25 mouse cellular contexts compared by ENCODE assay signal in genomic region chr13:4060214-4060730, GRCm38 (mm10). TPM values are rescaled to one million over a fixed set of nuclear protein-coding genes. Genes with fewer than 3 reads are reported as not detected.
A peak's percentile ranks its signal among the peaks of the same experiment; 100 is the strongest.
DNase-seq lines count a peak whose midpoint lies in the region; ATAC-seq and TF ChIP-seq lines count a peak whose summit lies in the region.
"Had no signal": no experiment of that assay in that cellular context is flagged by ENCODE, and none has a peak within 500 bp of the region (broad histone marks: within the 10 kb centered on the region; RNA-seq: fewer than 3 reads in every experiment).

No protein-coding gene starts in this region.

- no peak for ATAC-seq in heart, embryonic 11.5 days (replicated peaks; ENCODE audit: insufficient number of reproducible peaks, low FRiP score, low TSS enrichment)
- peak; percentile 75 for ATAC-seq in intestine, embryonic 16.5 days
- ATAC-seq: forebrain, embryonic 13.5 days; hindbrain, embryonic 16.5 days; midbrain, embryonic 15.5 days had no signal

- no peaks in the 10 kb centered on the region for H3K4me1 ChIP-seq in heart, embryonic 11.5 days (ENCODE audit: control insufficient read depth, insufficient read depth, low read length)
- no peaks in the 10 kb centered on the region; the same call in 1 of the 2 replicates for H3K4me1 ChIP-seq in kidney, adult 2 months (ENCODE audit: control insufficient read depth, insufficient read depth, low read length)
- H3K4me1 ChIP-seq in intestine, embryonic 16.5 days (ENCODE audit: control insufficient read depth, insufficient read depth, low read length), result 0 out of 2 replicates have a peak, but pooled peaks cover 3% of the 10 kb centered on the region
- H3K4me1 ChIP-seq: forebrain, embryonic 13.5 days; limb, embryonic 12.5 days; liver, embryonic 15.5 days; midbrain, embryonic 15.5 days; neural tube, embryonic 15.5 days had no signal

- peak overlapping the region; percentile 12; the same call in 1 of the 2 replicates for H3K27ac ChIP-seq in heart, embryonic 11.5 days (ENCODE audit: low read depth, low read length)
- H3K27ac ChIP-seq in kidney, adult 2 months (ENCODE audit: insufficient read depth, low read depth, low read length), result peak overlapping the region; percentile 23; the same call in 1 of the 2 replicates
- H3K27ac ChIP-seq in intestine, embryonic 16.5 days (ENCODE audit: low read length), result no peak overlapping the region
- H3K27ac ChIP-seq: forebrain, embryonic 13.5 days; left cerebral cortex, adult 2 months; limb, embryonic 12.5 days; liver, embryonic 15.5 days; midbrain, embryonic 15.5 days; neural tube, embryonic 15.5 days had no signal

- no peak for TF ChIP-seq CTCF in kidney, adult 2 months (conservative IDR thresholded peaks at IDR 0.05; ENCODE audit: insufficient read depth, insufficient read length, low read depth, low read length)

- no peaks in the 10 kb centered on the region for H3K9me3 ChIP-seq in heart, embryonic 11.5 days (replicated peaks; ENCODE audit: control insufficient read depth, low read length)
- H3K9me3 ChIP-seq in intestine, embryonic 16.5 days (ENCODE audit: control insufficient read depth, low read length), result no peaks in the 10 kb centered on the region
- H3K9me3 ChIP-seq: forebrain, embryonic 13.5 days; limb, embryonic 12.5 days; liver, embryonic 15.5 days; midbrain, embryonic 15.5 days; neural tube, embryonic 15.5 days had no signal

- no peak for DNase-seq in heart, postnatal 25 days (ENCODE audit: low spot score)
- no peak for DNase-seq in kidney, adult 2 months
- no peak for DNase-seq in kidney, postnatal 25 days
- peak; percentile 27 for DNase-seq in 3T3-L1 (ENCODE audit: low read depth, low spot score)
- no peak for DNase-seq in right cerebral cortex, adult 2 months (ENCODE audit: low spot score in 2 of 2)
- DNase-seq in left cerebral cortex, postnatal 25 days (ENCODE audit: low spot score in 2 of 2), result no peak
- DNase-seq: adrenal gland, adult 2 months; cerebellum, adult 9-10 months; gastrocnemius, postnatal 14 days; kidney, adult 18-20 months; kidney, postnatal 10 days; lung, postnatal 10 days; right cerebral cortex, postnatal 25 days; thymus, postnatal 25 days had no signal

- intact Hi-C loops in heart, postnatal 25 days (cut with DNase I), result no loop called here
- intact Hi-C loops in left cerebral cortex, postnatal 25 days (cut with DNase I), result no loop called here

- no peaks in the 10 kb centered on the region for H3K27me3 ChIP-seq in heart, embryonic 11.5 days (ENCODE audit: control insufficient read depth, insufficient read depth, low read length)
- H3K27me3 ChIP-seq in kidney, adult 2 months (replicated peaks; ENCODE audit: control insufficient read depth, insufficient read depth, low read length), result no peaks in the 10 kb centered on the region
- no peaks in the 10 kb centered on the region for H3K27me3 ChIP-seq in intestine, embryonic 16.5 days (replicated peaks; ENCODE audit: control insufficient read depth, insufficient read depth, low read length)
- H3K27me3 ChIP-seq: forebrain, embryonic 13.5 days; limb, embryonic 12.5 days; liver, embryonic 15.5 days; midbrain, embryonic 15.5 days; neural tube, embryonic 15.5 days had no signal

- H3K4me3 ChIP-seq in heart, embryonic 11.5 days (ENCODE audit: low read depth, low read length), result no peak overlapping the region
- peak overlapping the region; percentile 44 for H3K4me3 ChIP-seq in kidney, adult 2 months (ENCODE audit: insufficient read depth, low read depth, low read length)
- peak overlapping the region; percentile 6 for H3K4me3 ChIP-seq in intestine, embryonic 16.5 days (ENCODE audit: low read length)
- H3K4me3 ChIP-seq: erythroblast, embryonic 14.5 days; forebrain, embryonic 13.5 days; limb, embryonic 12.5 days; liver, embryonic 15.5 days; midbrain, embryonic 15.5 days; neural tube, embryonic 15.5 days had no signal

- 52% methylated on average over 3 of the region's 3 CpGs for WGBS in heart, embryonic 11.5 days (ENCODE audit: insufficient replicate concordance)
- 42% methylated on average over 3 of the region's 3 CpGs for WGBS in kidney, adult 2 months
- WGBS in intestine, embryonic 16.5 days, result 42% methylated on average over 3 of the region's 3 CpGs

- H3K9ac ChIP-seq in heart, embryonic 11.5 days (ENCODE audit: low read depth, low read length), result no peak overlapping the region
- no peak overlapping the region for H3K9ac ChIP-seq in intestine, embryonic 16.5 days (ENCODE audit: low read depth, low read length)
- H3K9ac ChIP-seq: forebrain, embryonic 13.5 days; limb, embryonic 12.5 days; liver, embryonic 15.5 days; midbrain, embryonic 15.5 days; neural tube, embryonic 15.5 days had no signal

- TF ChIP-seq POLR2A in kidney, adult 2 months (IDR thresholded peaks at IDR 0.05; ENCODE audit: low read depth, low read length), result no peak

- no peak overlapping the region; the same call in 1 of the 2 replicates for H3K4me2 ChIP-seq in heart, embryonic 11.5 days
- H3K4me2 ChIP-seq in intestine, embryonic 16.5 days (ENCODE audit: low read depth, low read length), result peak overlapping the region; percentile 12; the same call in 1 of the 2 replicates
- H3K4me2 ChIP-seq: forebrain, embryonic 13.5 days; limb, embryonic 12.5 days; liver, embryonic 15.5 days; midbrain, embryonic 15.5 days; neural tube, embryonic 15.5 days had no signal

- H3K36me3 ChIP-seq in heart, embryonic 11.5 days (ENCODE audit: control insufficient read depth, insufficient read depth, low read length), result no peaks in the 10 kb centered on the region
- H3K36me3 ChIP-seq in kidney, adult 2 months (ENCODE audit: control insufficient read depth, insufficient read depth, low read length), result no peaks in the 10 kb centered on the region
- H3K36me3 ChIP-seq in intestine, embryonic 16.5 days (ENCODE audit: control insufficient read depth, insufficient read depth, low read length), result no peaks in the 10 kb centered on the region
- H3K36me3 ChIP-seq: limb, embryonic 12.5 days; liver, embryonic 15.5 days; midbrain, embryonic 15.5 days; neural tube, embryonic 15.5 days had no signal

RNA-seq across cellular contexts. Expression of gene Akr1c14, which starts 11.5 kb away (rescaled TPM):
- 1.9 and 2.3 TPM in 2 replicates for polyA plus RNA-seq in heart, embryonic 11.5 days (2014; fragmentation: Nextera tagmentation; extraction: Ambion mirVana)
- 1 to 10 TPM; 6.5 to 8.6 TPM for total RNA-seq in heart, postnatal 25 days (2021)
- 11.4 and 14.1 TPM in 2 replicates for polyA plus RNA-seq in kidney, adult 2 months (2012; rRNA removed)
- polyA plus RNA-seq in intestine, embryonic 16.5 days (2015; fragmentation: Nextera tagmentation; extraction: Ambion mirVana), result 6.4 and 9.3 TPM in 2 replicates
- total RNA-seq in left cerebral cortex, postnatal 25 days (2021), result 1 to 10 TPM in 1 of 2 experiments, under 1 TPM in 1; 0.94 to 1.8 TPM
- total RNA-seq: megakaryocyte, adult 5-6 weeks had no signal
- polyA plus RNA-seq: erythroblast, embryonic 14.5 days had no signal
